In genomic region chr17:60832531-60832930, GRCm38 (mm10) we compare ENCODE assay signal across 17 mouse cellular contexts.
"Had no signal": no experiment of that assay in that cellular context is flagged by ENCODE, and none has a peak within 500 bp of the region (broad histone marks: within the 10 kb centered on the region; RNA-seq: fewer than 3 reads in every experiment).

No protein-coding gene starts in this region.

- H3K9me3 ChIP-seq: kidney, embryonic 15.5 days; limb, embryonic 13.5 days; liver, embryonic 12.5 days; midbrain, embryonic 10.5 days; neural tube, embryonic 13.5 days had no signal

- H3K36me3 ChIP-seq: kidney, embryonic 15.5 days; limb, embryonic 13.5 days; liver, embryonic 12.5 days; midbrain, embryonic 10.5 days; neural tube, embryonic 13.5 days had no signal

- H3K27me3 ChIP-seq: kidney, embryonic 15.5 days; limb, embryonic 13.5 days; liver, embryonic 12.5 days; neural tube, embryonic 13.5 days had no signal

- DNase-seq: kidney, postnatal 14 days; layer of hippocampus, adult 9-11 months; layer of hippocampus, postnatal 36 days; lung, embryonic 14.5 days; lung, postnatal 10 days; lung, postnatal 4 days; midbrain, embryonic 14.5 days; retina, postnatal 1 day; right cerebral cortex, postnatal 4 days; spleen, adult 18-20 months; thymus, adult 18-20 months; thymus, postnatal 14 days had no signal

- H3K4me3 ChIP-seq: kidney, embryonic 15.5 days; limb, embryonic 13.5 days; liver, embryonic 12.5 days; midbrain, embryonic 10.5 days; neural tube, embryonic 13.5 days had no signal

- H3K9ac ChIP-seq: kidney, embryonic 15.5 days; limb, embryonic 13.5 days; liver, embryonic 12.5 days; lung, embryonic 14.5 days; neural tube, embryonic 13.5 days had no signal

- H3K27ac ChIP-seq: kidney, embryonic 15.5 days; limb, embryonic 13.5 days; liver, embryonic 12.5 days; midbrain, embryonic 10.5 days; neural tube, embryonic 13.5 days had no signal

- H3K4me2 ChIP-seq: kidney, embryonic 15.5 days; limb, embryonic 13.5 days; liver, embryonic 12.5 days; lung, embryonic 14.5 days; neural tube, embryonic 13.5 days had no signal

- H3K4me1 ChIP-seq: kidney, embryonic 15.5 days; limb, embryonic 13.5 days; liver, embryonic 12.5 days; midbrain, embryonic 10.5 days; neural tube, embryonic 13.5 days had no signal

- ATAC-seq: liver, embryonic 12.5 days had no signal
